18 mouse cellular contexts compared by ENCODE assay signal in genomic region chr1:161977331-161977730, GRCm38 (mm10). TPM values are rescaled to one million over a fixed set of nuclear protein-coding genes. Genes with fewer than 3 reads are reported as not detected.
DNase-seq lines count a peak whose midpoint lies in the region; ATAC-seq lines count a peak whose summit lies in the region.
"Had no signal": no experiment of that assay in that cellular context is flagged by ENCODE, and none has a peak within 500 bp of the region (broad histone marks: within the 10 kb centered on the region; RNA-seq: fewer than 3 reads in every experiment).

No protein-coding gene starts in this region.

- 76% methylated on average over 4 of the region's 4 CpGs for WGBS in heart, embryonic 11.5 days (ENCODE audit: insufficient replicate concordance)
- 49% methylated on average over 4 of the region's 4 CpGs for WGBS in embryonic facial prominence, embryonic 13.5 days
- WGBS in limb, embryonic 15.5 days, result 41% methylated on average over 4 of the region's 4 CpGs

- H3K36me3 ChIP-seq in heart, embryonic 11.5 days (ENCODE audit: control insufficient read depth, insufficient read depth, low read length), result no peaks in the 10 kb centered on the region
- H3K36me3 ChIP-seq in embryonic facial prominence, embryonic 13.5 days, result no peaks in the 10 kb centered on the region
- H3K36me3 ChIP-seq in limb, embryonic 15.5 days, result no peaks in the 10 kb centered on the region
- H3K36me3 ChIP-seq: forebrain, embryonic 15.5 days; liver, embryonic 12.5 days had no signal

- ATAC-seq in heart, embryonic 11.5 days (replicated peaks; ENCODE audit: insufficient number of reproducible peaks, low FRiP score, low TSS enrichment), result no peak
- ATAC-seq in embryonic facial prominence, embryonic 13.5 days (ENCODE audit: insufficient number of reproducible peaks, insufficient read depth, low FRiP score, low TSS enrichment, low read depth), result no peak
- ATAC-seq in limb, embryonic 15.5 days (ENCODE audit: insufficient number of reproducible peaks, low FRiP score, low TSS enrichment, low read depth), result no peak
- ATAC-seq: Patski had no signal

- no peak overlapping the region for H3K9ac ChIP-seq in heart, embryonic 11.5 days (ENCODE audit: low read depth, low read length)
- H3K9ac ChIP-seq in embryonic facial prominence, embryonic 13.5 days, result peak overlapping the region; percentile 45; the same call in 1 of the 2 replicates
- no peak overlapping the region for H3K9ac ChIP-seq in limb, embryonic 15.5 days
- H3K9ac ChIP-seq: forebrain, embryonic 15.5 days; liver, embryonic 12.5 days had no signal

- H3K4me2 ChIP-seq in heart, embryonic 11.5 days, result no peak overlapping the region
- H3K4me2 ChIP-seq in embryonic facial prominence, embryonic 13.5 days, result no peak overlapping the region
- H3K4me2 ChIP-seq in limb, embryonic 15.5 days, result no peak overlapping the region
- H3K4me2 ChIP-seq: forebrain, embryonic 15.5 days; liver, embryonic 12.5 days had no signal

- H3K27ac ChIP-seq in heart, embryonic 11.5 days (ENCODE audit: low read depth, low read length), result no peak overlapping the region
- peak overlapping the region; percentile 81 for H3K27ac ChIP-seq in embryonic facial prominence, embryonic 13.5 days
- H3K27ac ChIP-seq in limb, embryonic 15.5 days, result peak overlapping the region; percentile 73
- H3K27ac ChIP-seq: forebrain, embryonic 15.5 days; liver, embryonic 12.5 days had no signal

- no peaks in the 10 kb centered on the region for H3K9me3 ChIP-seq in heart, embryonic 11.5 days (replicated peaks; ENCODE audit: control insufficient read depth, low read length)
- no peaks in the 10 kb centered on the region for H3K9me3 ChIP-seq in embryonic facial prominence, embryonic 13.5 days
- H3K9me3 ChIP-seq in limb, embryonic 15.5 days, result no peaks in the 10 kb centered on the region
- H3K9me3 ChIP-seq: forebrain, embryonic 15.5 days; liver, embryonic 12.5 days had no signal

- peaks cover 6% of the 10 kb centered on the region; the same call in 1 of the 2 replicates for H3K4me1 ChIP-seq in heart, embryonic 11.5 days (ENCODE audit: control insufficient read depth, insufficient read depth, low read length)
- H3K4me1 ChIP-seq in embryonic facial prominence, embryonic 13.5 days, result peaks cover 54% of the 10 kb centered on the region
- H3K4me1 ChIP-seq in limb, embryonic 15.5 days, result peaks cover 44% of the 10 kb centered on the region

- H3K27me3 ChIP-seq in heart, embryonic 11.5 days (ENCODE audit: control insufficient read depth, insufficient read depth, low read length), result no peaks in the 10 kb centered on the region
- H3K27me3 ChIP-seq in embryonic facial prominence, embryonic 13.5 days, result no peaks in the 10 kb centered on the region
- H3K27me3 ChIP-seq in limb, embryonic 15.5 days, result no peaks in the 10 kb centered on the region
- H3K27me3 ChIP-seq: forebrain, embryonic 15.5 days; liver, embryonic 12.5 days; Patski had no signal

- H3K4me3 ChIP-seq in heart, embryonic 11.5 days (ENCODE audit: low read depth, low read length), result no peak overlapping the region
- H3K4me3 ChIP-seq in embryonic facial prominence, embryonic 13.5 days, result no peak overlapping the region
- no peak overlapping the region for H3K4me3 ChIP-seq in limb, embryonic 15.5 days
- H3K4me3 ChIP-seq: forebrain, embryonic 15.5 days; liver, embryonic 12.5 days had no signal

- DNase-seq in heart, adult 18-20 months, result peak; percentile 50 to 65
- peak; percentile 24 for DNase-seq in ovary, postnatal 36 days (ENCODE audit: low spot score)
- no peak for DNase-seq in ovary, postnatal 10 days (ENCODE audit: low spot score)
- no peak for DNase-seq in retina, embryonic 14.5 days (ENCODE audit: low spot score)
- DNase-seq: cerebellum, adult 9-11 months; kidney, adult 9 months; lung, postnatal 10 days; right cerebral cortex, postnatal 25 days; thymus, postnatal 36 days had no signal

RNA-seq across cellular contexts. Expression of gene 4930558K02Rik, which starts 2.1 kb away (rescaled TPM):
- total RNA-seq in heart, adult 18-20 months (2021), result not detected
- not detected in 2 replicates for polyA plus RNA-seq in heart, embryonic 11.5 days (2014; fragmentation: Nextera tagmentation; extraction: Ambion mirVana)
- polyA plus RNA-seq in embryonic facial prominence, embryonic 13.5 days (2015; fragmentation: Nextera tagmentation; extraction: Ambion mirVana), result not detected in 2 replicates
- not detected in 2 replicates for polyA plus RNA-seq in limb, embryonic 15.5 days (2015; fragmentation: Nextera tagmentation; extraction: Ambion mirVana)
- total RNA-seq: layer of hippocampus, adult 18-20 months; left cerebral cortex, adult 18-20 months had no signal
- polyA plus RNA-seq: heart, embryonic 14.5 days; liver, embryonic 12.5 days; Patski had no signal

RNA-seq across cellular contexts. Expression of gene Pigc, which starts 8.3 kb away (rescaled TPM):
- total RNA-seq in heart, adult 18-20 months (2021), result 10 to 100 TPM in 1 of 2 experiments, 1 to 10 TPM in 1; 8.9 to 11.6 TPM
- 25.8 and 29.8 TPM in 2 replicates for polyA plus RNA-seq in heart, embryonic 11.5 days (2014; fragmentation: Nextera tagmentation; extraction: Ambion mirVana)
- polyA plus RNA-seq in embryonic facial prominence, embryonic 13.5 days (2015; fragmentation: Nextera tagmentation; extraction: Ambion mirVana), result 50.4 and 51.4 TPM in 2 replicates
- 48.2 and 51.4 TPM in 2 replicates for polyA plus RNA-seq in limb, embryonic 15.5 days (2015; fragmentation: Nextera tagmentation; extraction: Ambion mirVana)

Comparison
In these comparisons a context has a peak if more than half of its experiments do, and no peak if none do; other contexts are left out.
1. DNase-seq: peak in heart, adult 18-20 months (2 of 2) and ovary, postnatal 36 days (single experiment); none in ovary, postnatal 10 days (single experiment) and retina, embryonic 14.5 days (single experiment).